Mouse (Mus musculus): ENCODE data around the gene Mta3. TPM values are rescaled to one million over a fixed set of nuclear protein-coding genes. Genes with fewer than 3 reads are reported as not detected.

The Mta3 gene
- polyA plus RNA-seq, 1 experiment = 44.5 TPM

- H3K4me1 ChIP-seq (replicated peaks; ENCODE audit: control insufficient read depth, insufficient read depth, low read length) = peaks cover 16% of the 10 kb centered on the region
- H3K4me3 ChIP-seq (ENCODE audit: control insufficient read depth, insufficient read depth, low read length) = peak overlapping the region; percentile 4
- no peaks in the 10 kb centered on the region for H3K36me3 ChIP-seq (ENCODE audit: control insufficient read depth, insufficient read depth, low read length)
- H3K27me3 ChIP-seq (ENCODE audit: control insufficient read depth, insufficient read depth, low read length) = no peaks in the 10 kb centered on the region
- TF ChIP-seq CTCF (IDR thresholded peaks at IDR 0.05; ENCODE audit: borderline replicate concordance, control insufficient read depth, extremely low read depth, insufficient read depth, low read length, poor library complexity) (no peak), POLR2A (IDR thresholded peaks at IDR 0.05; ENCODE audit: control insufficient read depth, extremely low read depth, insufficient read depth, low read length, poor library complexity) (no peak)
- H3K27ac ChIP-seq (ENCODE audit: control insufficient read depth, insufficient read depth, low read length) = peak overlapping the region; percentile 17; the same call in 1 of the 2 replicates
- DNase-seq = peak; percentile 58
- 3% methylated on average over 10 of the region's 10 CpGs for WGBS
Measured at GRCm38 (mm10) chr17:83732166-83732629, 26.2 kb downstream of the Mta3 start.

GRCm38 (mm10) chr17:83732801-83733200 lies 26.8 kb downstream of the Mta3 start:
- 22% methylated on average over 5 of the region's 5 CpGs for WGBS
- peak; percentile 80 for TF ChIP-seq CTCF (IDR thresholded peaks at IDR 0.05; ENCODE audit: borderline replicate concordance, control insufficient read depth, extremely low read depth, insufficient read depth, low read length, poor library complexity)
- no peak for TF ChIP-seq POLR2A (IDR thresholded peaks at IDR 0.05; ENCODE audit: control insufficient read depth, extremely low read depth, insufficient read depth, low read length, poor library complexity)
- no peak overlapping the region for H3K27ac ChIP-seq (ENCODE audit: control insufficient read depth, insufficient read depth, low read length)
- no peaks in the 10 kb centered on the region for H3K27me3 ChIP-seq (ENCODE audit: control insufficient read depth, insufficient read depth, low read length)
- H3K4me1 ChIP-seq (replicated peaks; ENCODE audit: control insufficient read depth, insufficient read depth, low read length) = peaks cover 16% of the 10 kb centered on the region
- peak; percentile 83 for DNase-seq
- H3K36me3 ChIP-seq (ENCODE audit: control insufficient read depth, insufficient read depth, low read length) = no peaks in the 10 kb centered on the region
- H3K4me3 ChIP-seq (ENCODE audit: control insufficient read depth, insufficient read depth, low read length) = no peak overlapping the region

GRCm38 (mm10) chr17:83736701-83737100 lies 30.7 kb downstream of the Mta3 start:
- DNase-seq = no peak
- TF ChIP-seq POLR2A (IDR thresholded peaks at IDR 0.05; ENCODE audit: control insufficient read depth, extremely low read depth, insufficient read depth, low read length, poor library complexity) = no peak
- no peak for TF ChIP-seq CTCF (IDR thresholded peaks at IDR 0.05; ENCODE audit: borderline replicate concordance, control insufficient read depth, extremely low read depth, insufficient read depth, low read length, poor library complexity)
- Histone ChIP-seq H3K27ac (ENCODE audit: control insufficient read depth, insufficient read depth, low read length) (no peak overlapping the region), H3K4me3 (ENCODE audit: control insufficient read depth, insufficient read depth, low read length) (no peak overlapping the region), H3K4me1 (replicated peaks; ENCODE audit: control insufficient read depth, insufficient read depth, low read length) (peaks cover 5% of the 10 kb centered on the region), H3K36me3 (ENCODE audit: control insufficient read depth, insufficient read depth, low read length) (no peaks in the 10 kb centered on the region; the same call in 1 of the 2 replicates), H3K27me3 (ENCODE audit: control insufficient read depth, insufficient read depth, low read length) (no peaks in the 10 kb centered on the region)
- WGBS = 94% methylated on average over 9 of the region's 9 CpGs

- Histone ChIP-seq H3K4me1 (replicated peaks; ENCODE audit: control insufficient read depth, insufficient read depth, low read length) (no peaks in the 10 kb centered on the region), H3K36me3 (ENCODE audit: control insufficient read depth, insufficient read depth, low read length) (no peaks in the 10 kb centered on the region; the same call in 1 of the 2 replicates), H3K27me3 (ENCODE audit: control insufficient read depth, insufficient read depth, low read length) (no peaks in the 10 kb centered on the region), H3K4me3 (ENCODE audit: control insufficient read depth, insufficient read depth, low read length) (no peak overlapping the region), H3K27ac (ENCODE audit: control insufficient read depth, insufficient read depth, low read length) (no peak overlapping the region)
- TF ChIP-seq POLR2A (IDR thresholded peaks at IDR 0.05; ENCODE audit: control insufficient read depth, extremely low read depth, insufficient read depth, low read length, poor library complexity) (no peak), CTCF (IDR thresholded peaks at IDR 0.05; ENCODE audit: borderline replicate concordance, control insufficient read depth, extremely low read depth, insufficient read depth, low read length, poor library complexity) (no peak)
- DNase-seq = no peak
- WGBS = 98% methylated on average over 8 of the region's 8 CpGs
Measured at GRCm38 (mm10) chr17:83737775-83738174, 31.8 kb downstream of the Mta3 start.

- TF ChIP-seq CTCF (IDR thresholded peaks at IDR 0.05; ENCODE audit: borderline replicate concordance, control insufficient read depth, extremely low read depth, insufficient read depth, low read length, poor library complexity) = no peak
- TF ChIP-seq POLR2A (IDR thresholded peaks at IDR 0.05; ENCODE audit: control insufficient read depth, extremely low read depth, insufficient read depth, low read length, poor library complexity) = no peak
- H3K27ac ChIP-seq (ENCODE audit: control insufficient read depth, insufficient read depth, low read length) = no peak overlapping the region
- DNase-seq = no peak
- no peak overlapping the region for H3K4me3 ChIP-seq (ENCODE audit: control insufficient read depth, insufficient read depth, low read length)
- 96% methylated on average over 7 of the region's 7 CpGs for WGBS
- H3K36me3 ChIP-seq (ENCODE audit: control insufficient read depth, insufficient read depth, low read length) = no peaks in the 10 kb centered on the region; the same call in 1 of the 2 replicates
- no peaks in the 10 kb centered on the region for H3K27me3 ChIP-seq (ENCODE audit: control insufficient read depth, insufficient read depth, low read length)
- H3K4me1 ChIP-seq (replicated peaks; ENCODE audit: control insufficient read depth, insufficient read depth, low read length) = no peaks in the 10 kb centered on the region
Measured at GRCm38 (mm10) chr17:83740135-83740676, 34.2 kb downstream of the Mta3 start.

GRCm38 (mm10) chr17:83741243-83741642 lies 35.3 kb downstream of the Mta3 start:
- no peak for TF ChIP-seq CTCF (IDR thresholded peaks at IDR 0.05; ENCODE audit: borderline replicate concordance, control insufficient read depth, extremely low read depth, insufficient read depth, low read length, poor library complexity)
- TF ChIP-seq POLR2A (IDR thresholded peaks at IDR 0.05; ENCODE audit: control insufficient read depth, extremely low read depth, insufficient read depth, low read length, poor library complexity) = no peak
- Histone ChIP-seq H3K27me3 (ENCODE audit: control insufficient read depth, insufficient read depth, low read length) (no peaks in the 10 kb centered on the region), H3K27ac (ENCODE audit: control insufficient read depth, insufficient read depth, low read length) (no peak overlapping the region), H3K4me3 (ENCODE audit: control insufficient read depth, insufficient read depth, low read length) (no peak overlapping the region), H3K36me3 (ENCODE audit: control insufficient read depth, insufficient read depth, low read length) (no peaks in the 10 kb centered on the region; the same call in 1 of the 2 replicates), H3K4me1 (replicated peaks; ENCODE audit: control insufficient read depth, insufficient read depth, low read length) (no peaks in the 10 kb centered on the region)
- DNase-seq = no peak
- WGBS = 98% methylated on average over 6 of the region's 6 CpGs

Measured in thymus, adult 2 months (tissue).